Mouse (Mus musculus) spleen, adult 2 months (tissue): ENCODE measurements at regions not wholly inside any gene's neighbourhood (a gene's known extent, or its start where the extent isn't known, plus 50 kb on each side); places are given as distances from the start of the nearest gene placed in this dataset.
A peak's percentile ranks its signal among the peaks of the same experiment; 100 is the strongest.

Source experiments
- DNase-seq, 2 experiments: peaks; one replicate each; pipeline versions ENCODE4 v3.0.0 to v3.0.0-alpha.2; 2012 to 2021; ENCODE audit warnings: low spot score in 2 of 2, low read depth in 1 of 2
- H3K27ac ChIP-seq: fragments of 200-500 bp; 2 replicates; pipeline ENCODE4 v1.5.1; 2012; ENCODE audit warnings: low read length, inconsistent platforms; ENCODE audit not compliant: insufficient read depth
- H3K27me3 ChIP-seq: fragments of 200-500 bp; 2 replicates; pipeline ENCODE4 v1.6.1; 2012; ENCODE audit warnings: mild to moderate bottlenecking, moderate library complexity, low read length, inconsistent platforms; ENCODE audit not compliant: control insufficient read depth, insufficient read depth
- H3K36me3 ChIP-seq: fragments of 200-500 bp; 2 replicates; pipeline ENCODE4 v1.6.1; 2012; ENCODE audit warnings: mild to moderate bottlenecking, low read length, inconsistent platforms; ENCODE audit not compliant: control insufficient read depth, insufficient read depth
- H3K4me1 ChIP-seq: fragments of 200-500 bp; 2 replicates; pipeline ENCODE4 v1.6.1; 2011; ENCODE audit warnings: inconsistent platforms; ENCODE audit not compliant: control insufficient read depth, insufficient read depth, insufficient read length
- H3K4me3 ChIP-seq: fragments of 200-500 bp; 2 replicates; pipeline ENCODE4 v1.5.1; 2011; ENCODE audit warnings: mild to moderate bottlenecking, inconsistent platforms; ENCODE audit not compliant: insufficient read depth, insufficient read length; ENCODE audit errors: extremely low read depth
- CTCF ChIP-seq: fragments of 200-500 bp; IDR thresholded peaks from 2 replicates; pipeline ENCODE4 v1.5.1; 2011; ENCODE audit warnings: mild to moderate bottlenecking, inconsistent platforms; ENCODE audit not compliant: insufficient read depth, insufficient read length, insufficient replicate concordance; ENCODE audit errors: extremely low read depth
- POLR2A ChIP-seq: fragments of 200-500 bp; IDR thresholded peaks from 2 replicates; pipeline ENCODE4 v1.6.1; 2011; ENCODE audit warnings: low read depth, low read length, inconsistent platforms
- WGBS: fragments of 180-500 bp; shearing (Covaris S2); methylation state at CpG from one replicate; pipeline ENCODE4 v1.1.7; 2018; 5-methylcytosine and 5-hydroxymethylcytosine counted together

DNA sequence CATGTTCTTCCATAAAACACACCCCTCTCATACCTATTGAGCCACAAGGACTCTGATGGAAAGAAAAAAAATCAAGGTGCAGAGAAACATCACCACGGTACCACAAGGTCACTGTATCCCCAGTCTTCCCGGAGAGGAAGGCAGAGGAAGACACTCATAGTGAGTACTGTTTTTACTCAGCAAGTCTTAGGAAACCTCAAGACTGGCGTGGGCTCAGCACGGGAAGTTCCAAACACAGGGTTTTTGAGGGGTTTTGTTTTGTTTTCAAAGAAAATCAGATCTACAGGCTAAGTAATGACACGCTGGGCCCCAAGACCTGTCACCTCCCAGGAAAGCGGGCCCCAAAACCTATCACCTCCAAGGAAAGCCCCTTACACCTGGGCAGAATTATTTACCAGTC, 259.6 kb upstream of the Jarid2 start:
- Histone ChIP-seq H3K4me3 (no peak overlapping the region), H3K4me1 (no peaks in the 10 kb centered on the region), H3K36me3 (no peaks in the 10 kb centered on the region), H3K27ac (no peak overlapping the region), H3K27me3 (no peaks in the 10 kb centered on the region)
- 56% methylated on average over 6 of the region's 6 CpGs for WGBS
- TF ChIP-seq POLR2A (no peak), CTCF (no peak)
- DNase-seq, result no peak

DNA sequence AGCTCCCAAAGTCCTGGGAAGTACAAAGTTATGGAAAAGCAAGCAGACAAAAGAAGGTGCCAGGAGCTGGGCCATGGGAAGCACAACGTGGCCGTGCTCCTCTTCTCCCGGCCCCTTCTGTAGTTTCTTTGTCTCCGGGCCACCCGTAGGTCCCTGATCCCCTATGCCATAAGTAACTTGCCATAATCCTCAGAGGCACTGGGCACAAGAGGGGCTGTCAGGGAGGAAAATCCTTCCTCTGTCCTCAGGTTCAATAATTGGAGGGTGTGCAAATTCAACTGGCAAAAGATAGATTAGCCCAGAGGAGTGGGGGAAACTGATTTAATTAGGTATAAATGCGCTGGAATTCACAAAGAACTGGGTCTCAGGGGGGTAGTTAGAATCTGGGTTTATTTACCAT, 256.1 kb upstream of the Jarid2 start:
- Histone ChIP-seq H3K4me1 (no peaks in the 10 kb centered on the region), H3K36me3 (no peaks in the 10 kb centered on the region), H3K27me3 (no peaks in the 10 kb centered on the region), H3K4me3 (no peak overlapping the region), H3K27ac (no peak overlapping the region)
- DNase-seq, result no peak
- TF ChIP-seq CTCF (no peak), POLR2A (no peak)
- WGBS, result 90% methylated on average over 6 of the region's 6 CpGs

DNA sequence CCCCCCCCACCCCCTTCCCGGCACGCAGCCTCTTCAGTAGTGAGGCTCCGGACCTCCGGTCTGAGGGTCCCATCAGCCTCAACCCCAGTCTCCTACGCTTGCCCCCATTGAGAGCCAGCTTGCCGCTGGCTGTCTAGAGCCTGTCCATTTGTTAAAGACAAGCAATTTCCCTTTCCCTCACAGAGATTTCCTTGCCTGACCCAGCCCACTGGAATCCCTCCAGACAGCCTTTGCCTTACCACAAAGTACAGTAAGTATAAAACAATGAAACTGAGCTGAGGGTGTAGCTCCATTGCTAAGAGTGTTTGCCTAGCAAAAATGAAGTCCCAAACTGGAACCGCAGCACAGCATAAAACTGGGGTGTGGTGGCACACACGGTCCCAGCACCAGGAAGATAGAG, 252.4 kb upstream of the Jarid2 start:
- Histone ChIP-seq H3K27ac (no peak overlapping the region), H3K36me3 (no peaks in the 10 kb centered on the region), H3K4me3 (no peak overlapping the region), H3K27me3 (no peaks in the 10 kb centered on the region), H3K4me1 (no peaks in the 10 kb centered on the region; the same call in 1 of the 2 replicates)
- DNase-seq, result no peak
- TF ChIP-seq POLR2A (no peak), CTCF (no peak)
- WGBS, result 59% methylated on average over 8 of the region's 8 CpGs

DNA sequence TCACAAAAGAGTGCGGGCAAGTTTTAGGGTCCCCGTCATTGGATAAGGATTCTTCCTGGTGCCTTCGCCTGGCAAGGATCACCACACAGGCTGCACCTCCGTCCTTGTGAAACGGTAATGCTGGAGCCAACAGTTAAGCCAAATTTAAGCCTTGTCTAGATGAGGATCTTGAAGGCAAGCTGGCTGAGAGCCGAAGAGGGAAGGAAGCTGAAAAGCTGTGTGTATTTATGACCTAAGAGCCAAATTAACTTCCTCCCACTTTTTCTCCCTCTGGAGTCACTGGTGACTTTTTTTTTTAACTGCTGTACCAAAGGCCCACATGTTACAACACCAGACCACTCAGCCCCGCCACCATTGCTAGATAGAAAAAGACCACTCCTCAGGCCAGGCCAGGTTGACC, 249.1 kb upstream of the Jarid2 start:
- TF ChIP-seq CTCF (no peak), POLR2A (no peak)
- WGBS, result 32% methylated on average over 7 of the region's 7 CpGs
- no peak for DNase-seq
- Histone ChIP-seq H3K4me1 (peaks cover 15% of the 10 kb centered on the region; the same call in 1 of the 2 replicates), H3K27ac (peak overlapping the region; percentile 59), H3K36me3 (no peaks in the 10 kb centered on the region), H3K27me3 (no peaks in the 10 kb centered on the region), H3K4me3 (no peak overlapping the region)

DNA sequence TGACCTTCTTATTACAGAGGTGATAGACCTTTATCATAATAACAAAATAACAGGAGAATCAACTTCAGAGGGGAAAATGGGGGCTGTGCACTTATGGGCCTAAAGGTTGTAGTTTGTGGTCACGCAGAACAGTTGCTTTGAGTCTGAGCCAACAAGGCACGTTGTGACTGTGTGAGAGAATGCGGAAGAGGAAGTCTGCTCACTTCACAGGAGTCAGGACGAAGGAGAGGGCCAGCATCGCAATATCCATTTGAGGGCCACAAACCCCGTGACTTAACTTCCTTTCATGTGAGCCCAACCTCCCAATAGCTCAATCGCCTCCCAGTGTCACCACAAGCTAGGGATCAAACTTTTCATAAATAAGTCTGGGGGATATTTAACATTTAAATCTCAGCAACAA, 246.6 kb upstream of the Jarid2 start:
- no peak for TF ChIP-seq POLR2A
- TF ChIP-seq CTCF, result no peak
- peaks cover 15% of the 10 kb centered on the region; the same call in 1 of the 2 replicates for H3K4me1 ChIP-seq
- WGBS, result 15% methylated on average over 7 of the region's 7 CpGs
- DNase-seq, result peak; percentile 34 to 45
- no peaks in the 10 kb centered on the region for H3K36me3 ChIP-seq
- H3K27me3 ChIP-seq, result no peaks in the 10 kb centered on the region
- H3K27ac ChIP-seq, result no peak overlapping the region
- H3K4me3 ChIP-seq, result no peak overlapping the region

DNA sequence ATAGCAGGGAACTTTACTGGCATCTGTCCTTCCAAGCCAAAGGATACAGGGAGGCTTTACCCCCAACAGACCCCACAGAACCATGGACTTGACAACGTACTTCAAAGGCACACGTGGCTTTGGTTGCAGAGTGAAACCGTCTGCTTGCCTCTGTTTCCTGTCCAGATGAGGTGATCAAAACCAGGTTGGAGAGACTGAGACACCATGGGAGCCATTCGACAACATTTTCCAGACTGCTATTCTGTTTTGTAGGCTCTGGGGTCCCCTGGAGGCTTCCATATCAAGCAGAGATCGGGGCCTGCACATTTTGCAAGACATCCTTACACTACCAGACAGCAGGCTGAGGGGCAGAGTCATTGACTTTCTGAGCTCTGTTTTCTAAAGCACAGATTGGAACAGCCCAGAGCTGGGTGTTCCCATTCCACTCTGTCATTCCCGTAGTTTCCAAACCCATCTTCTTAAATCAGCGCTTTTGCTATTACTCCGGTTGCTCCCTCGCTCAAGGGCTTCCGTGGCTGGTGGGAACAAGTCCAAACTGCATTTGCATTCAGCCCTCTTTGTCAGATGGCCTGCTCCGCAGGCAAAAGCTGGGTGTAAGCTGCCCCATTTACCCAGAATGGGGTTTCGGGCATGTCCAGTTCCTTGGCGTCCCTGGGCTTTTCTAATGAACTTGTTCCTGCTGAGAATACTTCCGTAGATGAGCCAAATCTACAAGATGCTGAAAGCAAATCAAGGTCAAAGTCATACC, 244.5 kb upstream of the Jarid2 start:
- 64% methylated on average over 14 of the region's 14 CpGs for WGBS
- 0 out of 2 replicates have a peak overlapping the region, but pooled peaks have one; percentile 5 for H3K27ac ChIP-seq
- TF ChIP-seq POLR2A (no peak), CTCF (no peak)

DNA sequence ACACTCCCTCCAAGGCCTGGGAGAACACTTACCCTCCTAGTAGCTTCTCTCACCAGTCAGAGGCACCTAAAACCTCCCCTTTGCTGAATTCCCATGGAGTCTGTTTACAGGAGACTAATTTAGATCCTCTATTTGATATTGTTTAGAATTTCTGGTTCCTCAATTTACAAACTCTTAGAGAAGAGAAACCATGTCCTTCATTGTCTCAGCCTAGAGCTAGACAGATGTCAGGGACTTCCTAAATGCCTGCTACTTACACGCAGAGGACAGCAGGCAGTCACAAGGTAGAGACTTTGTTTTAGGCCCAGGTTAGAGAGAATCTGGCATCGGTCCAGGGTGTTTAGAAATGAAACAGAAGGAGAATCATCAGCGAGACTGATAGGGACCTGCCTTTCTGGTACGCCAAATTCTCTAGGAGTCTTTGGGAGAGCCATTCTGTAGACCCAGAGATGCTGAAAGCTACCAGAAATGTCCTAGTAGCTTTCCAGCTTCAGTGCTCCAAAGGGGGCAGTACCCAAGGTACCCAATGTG, 238.3 kb upstream of the Jarid2 start:
- 60% methylated on average over 4 of the region's 4 CpGs for WGBS
- DNase-seq, result no peak
- no peaks in the 10 kb centered on the region for H3K27me3 ChIP-seq
- TF ChIP-seq POLR2A, result no peak
- TF ChIP-seq CTCF, result no peak
- H3K27ac ChIP-seq, result peak overlapping the region; percentile 66; the same call in 1 of the 2 replicates
- no peak overlapping the region for H3K4me3 ChIP-seq
- 0 out of 2 replicates have a peak, but pooled peaks cover 2% of the 10 kb centered on the region for H3K4me1 ChIP-seq
- H3K36me3 ChIP-seq, result no peaks in the 10 kb centered on the region

More for the DNA sequence above, 244.5 kb upstream of the Jarid2 start:
- no peaks in the 10 kb centered on the region for H3K27me3 ChIP-seq
- no peak overlapping the region for H3K4me3 ChIP-seq
- peaks cover 15% of the 10 kb centered on the region; the same call in 1 of the 2 replicates for H3K4me1 ChIP-seq
- DNase-seq, result no peak
- no peaks in the 10 kb centered on the region for H3K36me3 ChIP-seq
